Mouse (Mus musculus): ENCODE measurements around the gene H2-Eb1.

DNA sequence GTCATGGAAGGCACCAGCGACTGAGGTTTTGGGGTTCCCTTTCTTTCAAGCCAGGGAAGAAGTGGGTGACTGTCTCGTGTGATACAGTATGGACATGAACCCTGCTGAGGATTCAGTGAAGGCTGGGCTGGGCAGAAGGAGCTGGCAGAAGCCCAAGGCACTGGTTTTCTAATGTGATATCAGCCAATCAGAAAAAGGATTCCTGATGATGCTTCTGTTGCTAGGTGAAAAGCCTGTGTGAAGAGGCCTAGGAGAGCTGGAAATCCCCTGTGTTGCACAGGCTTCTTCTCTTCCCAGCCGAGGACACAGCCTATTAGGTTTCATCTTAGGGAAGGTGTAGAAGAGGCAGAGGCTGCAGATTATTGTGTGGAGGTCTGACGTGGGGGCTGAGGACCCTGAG is 44.2 kb upstream of the H2-Eb1 start:
- TF ChIP-seq POLR2A (IDR thresholded peaks at IDR 0.05; ENCODE audit: low read depth, low read length) (no peak; the same call in 1 of the 2 replicates), CTCF (IDR thresholded peaks at IDR 0.05; ENCODE audit: extremely low read depth, insufficient read length, insufficient replicate concordance, low read depth, low read length) (no peak)
